Mouse (Mus musculus): Measurements from ENCODE around the gene Cep57. TPM values are rescaled to one million over a fixed set of nuclear protein-coding genes. Genes with fewer than 3 reads are reported as not detected.
"Not testable (repeated sequence)": the region's sequence is repeated elsewhere in the genome, so short reads cannot be mapped to it uniquely, and the experiment has no call there.

The Cep57 gene
- polyA plus RNA-seq, 1 experiment from 2014 or later = 66.9 TPM

DNA sequence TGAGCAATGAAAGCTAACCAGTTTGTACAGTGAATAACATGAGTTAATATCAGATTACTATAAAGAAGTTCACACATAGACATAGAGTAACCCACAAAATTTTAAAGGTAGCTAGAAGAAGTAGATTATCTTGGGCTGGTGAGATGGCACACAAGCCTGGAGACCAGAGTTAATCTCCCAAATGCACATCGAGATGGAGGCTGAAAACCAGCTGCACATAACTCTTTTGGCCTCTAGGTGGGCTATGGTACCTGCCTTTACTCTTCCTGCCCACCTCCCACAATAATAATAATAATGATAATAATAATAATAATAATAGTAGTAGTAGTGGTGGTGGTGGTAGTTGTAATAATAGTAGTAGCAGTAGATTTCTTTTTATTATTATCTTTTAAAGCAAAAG lies 32.6 kb downstream of the Cep57 start:
- DNase-seq (ENCODE audit: low spot score) (no peak), ATAC-seq (replicated peaks; ENCODE audit: insufficient number of reproducible peaks, low FRiP score, low TSS enrichment, low read depth) (no peak)
- H3K9ac ChIP-seq (replicated peaks; ENCODE audit: low read length) = no peak overlapping the region
- no peaks in the 10 kb centered on the region for H3K27me3 ChIP-seq (ENCODE audit: control insufficient read depth, insufficient read depth, low read length)
- H3K36me3 ChIP-seq (replicated peaks; ENCODE audit: control insufficient read depth, insufficient read depth, low read depth, low read length) = peaks cover 6% of the 10 kb centered on the region
- 75% methylated on average over 1 of the region's 1 CpGs for WGBS
- H3K4me1 ChIP-seq (ENCODE audit: control insufficient read depth, insufficient read depth, low read length) = no peaks in the 10 kb centered on the region
- H3K4me2 ChIP-seq (ENCODE audit: low read depth, low read length) = no peak overlapping the region
- H3K27ac ChIP-seq (replicated peaks; ENCODE audit: low read depth, low read length) = no peak overlapping the region
- no peaks in the 10 kb centered on the region for H3K9me3 ChIP-seq (replicated peaks; ENCODE audit: control insufficient read depth, low read length)
- H3K4me3 ChIP-seq (ENCODE audit: low read depth, low read length) = no peak overlapping the region

DNA sequence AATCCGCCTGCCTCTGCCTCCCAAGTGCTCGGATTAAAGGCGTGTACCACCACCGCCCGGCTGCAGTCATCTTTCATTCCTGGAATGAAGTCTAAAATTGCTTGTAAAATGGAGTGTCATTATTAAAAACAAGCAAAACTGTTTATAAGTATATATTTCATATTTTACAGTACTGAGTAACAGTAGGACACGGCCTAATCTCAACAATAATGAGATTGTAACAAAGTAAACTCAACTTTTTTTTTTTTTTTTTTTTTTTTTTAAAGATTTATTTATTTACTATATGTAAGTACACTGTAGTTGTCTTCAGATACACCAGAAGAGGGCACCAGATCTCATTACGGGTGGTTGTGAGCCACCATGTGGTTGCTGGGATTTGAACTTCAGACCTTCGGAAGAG lies 36.0 kb downstream of the Cep57 start:
- not testable (repeated sequence) for DNase-seq (ENCODE audit: low spot score); H3K4me3 ChIP-seq (ENCODE audit: low read depth, low read length); H3K9ac ChIP-seq (replicated peaks; ENCODE audit: low read length); ATAC-seq (replicated peaks; ENCODE audit: insufficient number of reproducible peaks, low FRiP score, low TSS enrichment, low read depth); H3K4me1 ChIP-seq (ENCODE audit: control insufficient read depth, insufficient read depth, low read length); H3K4me2 ChIP-seq (ENCODE audit: low read depth, low read length); H3K27ac ChIP-seq (replicated peaks; ENCODE audit: low read depth, low read length); H3K9me3 ChIP-seq (replicated peaks; ENCODE audit: control insufficient read depth, low read length); H3K27me3 ChIP-seq (ENCODE audit: control insufficient read depth, insufficient read depth, low read length); H3K36me3 ChIP-seq (replicated peaks; ENCODE audit: control insufficient read depth, insufficient read depth, low read depth, low read length)
- 94% methylated on average over 7 of the region's 8 CpGs for WGBS

DNA sequence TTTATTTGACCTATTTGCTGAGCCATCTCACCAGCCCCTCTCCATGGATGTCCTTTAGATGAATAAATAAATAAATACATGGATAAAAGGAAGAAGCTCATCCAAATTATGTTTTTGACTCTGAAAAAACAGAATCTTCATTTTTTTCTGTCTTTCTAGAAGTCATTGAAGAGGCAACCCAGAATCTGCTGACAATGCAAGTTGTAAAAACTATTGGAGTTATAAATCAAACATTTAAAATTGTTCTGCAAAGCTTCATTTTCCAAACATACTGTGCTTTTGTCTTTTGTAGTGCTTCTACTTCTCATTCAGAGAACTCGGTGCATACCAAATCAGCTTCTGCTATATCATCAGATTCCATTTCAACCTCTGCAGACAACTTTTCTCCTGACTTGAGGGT lies 44.9 kb downstream of the Cep57 start:
- Histone ChIP-seq H3K9ac (replicated peaks; ENCODE audit: low read length) (no peak overlapping the region), H3K27ac (replicated peaks; ENCODE audit: low read depth, low read length) (no peak overlapping the region), H3K27me3 (ENCODE audit: control insufficient read depth, insufficient read depth, low read length) (no peaks in the 10 kb centered on the region), H3K9me3 (replicated peaks; ENCODE audit: control insufficient read depth, low read length) (no peaks in the 10 kb centered on the region), H3K4me2 (ENCODE audit: low read depth, low read length) (no peak overlapping the region), H3K4me1 (ENCODE audit: control insufficient read depth, insufficient read depth, low read length) (no peaks in the 10 kb centered on the region), H3K4me3 (ENCODE audit: low read depth, low read length) (no peak overlapping the region), H3K36me3 (replicated peaks; ENCODE audit: control insufficient read depth, insufficient read depth, low read depth, low read length) (no peaks in the 10 kb centered on the region)
- 94% methylated on average over 1 of the region's 1 CpGs for WGBS
- no peak for DNase-seq (ENCODE audit: low spot score)
- no peak for ATAC-seq (replicated peaks; ENCODE audit: insufficient number of reproducible peaks, low FRiP score, low TSS enrichment, low read depth)

- DNase-seq (ENCODE audit: low spot score) (no peak), ATAC-seq (replicated peaks; ENCODE audit: insufficient number of reproducible peaks, low FRiP score, low TSS enrichment, low read depth) (no peak)
- no peak overlapping the region for H3K4me3 ChIP-seq (ENCODE audit: low read depth, low read length)
- no peak overlapping the region for H3K27ac ChIP-seq (replicated peaks; ENCODE audit: low read depth, low read length)
- no peak overlapping the region for H3K9ac ChIP-seq (replicated peaks; ENCODE audit: low read length)
- no peaks in the 10 kb centered on the region for H3K27me3 ChIP-seq (ENCODE audit: control insufficient read depth, insufficient read depth, low read length)
- H3K9me3 ChIP-seq (replicated peaks; ENCODE audit: control insufficient read depth, low read length) = no peaks in the 10 kb centered on the region
- H3K4me1 ChIP-seq (ENCODE audit: control insufficient read depth, insufficient read depth, low read length) = no peaks in the 10 kb centered on the region
- WGBS = 100% methylated on average over 1 of the region's 1 CpGs
- no peaks in the 10 kb centered on the region for H3K36me3 ChIP-seq (replicated peaks; ENCODE audit: control insufficient read depth, insufficient read depth, low read depth, low read length)
- no peak overlapping the region for H3K4me2 ChIP-seq (ENCODE audit: low read depth, low read length)
Measured at GRCm38 (mm10) chr9:13774732-13775131, 52.2 kb downstream of the Cep57 start.

DNA sequence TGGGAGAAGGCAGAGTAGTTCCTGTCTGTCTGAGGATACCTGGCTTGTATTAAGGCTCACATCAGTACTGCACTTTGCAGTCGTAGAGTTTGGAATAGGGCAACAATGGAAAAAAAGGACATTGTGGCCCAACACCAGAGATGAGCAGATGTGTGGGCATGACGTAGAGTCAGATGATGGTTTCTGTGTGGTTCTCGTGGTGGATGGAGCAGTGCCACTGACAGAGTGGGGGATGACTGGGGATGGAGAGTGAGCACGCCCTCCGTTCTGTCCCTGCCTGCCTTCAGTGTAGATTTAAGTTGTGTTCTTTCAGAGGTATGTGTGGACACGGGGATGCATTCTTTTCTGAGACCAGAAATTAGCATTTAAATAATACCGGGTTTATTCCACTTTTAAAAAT lies 60.3 kb downstream of the Cep57 start:
- H3K4me3 ChIP-seq (ENCODE audit: low read depth, low read length) = no peak overlapping the region
- no peaks in the 10 kb centered on the region for H3K36me3 ChIP-seq (replicated peaks; ENCODE audit: control insufficient read depth, insufficient read depth, low read depth, low read length)
- DNase-seq (ENCODE audit: low spot score) = no peak
- no peak overlapping the region for H3K9ac ChIP-seq (replicated peaks; ENCODE audit: low read length)
- H3K9me3 ChIP-seq (replicated peaks; ENCODE audit: control insufficient read depth, low read length) = no peaks in the 10 kb centered on the region
- no peaks in the 10 kb centered on the region for H3K4me1 ChIP-seq (ENCODE audit: control insufficient read depth, insufficient read depth, low read length)
- no peaks in the 10 kb centered on the region for H3K27me3 ChIP-seq (ENCODE audit: control insufficient read depth, insufficient read depth, low read length)
- H3K27ac ChIP-seq (replicated peaks; ENCODE audit: low read depth, low read length) = no peak overlapping the region
- 93% methylated on average over 7 of the region's 7 CpGs for WGBS
- H3K4me2 ChIP-seq (ENCODE audit: low read depth, low read length) = no peak overlapping the region
- no peak for ATAC-seq (replicated peaks; ENCODE audit: insufficient number of reproducible peaks, low FRiP score, low TSS enrichment, low read depth)

- Histone ChIP-seq H3K4me1 (ENCODE audit: control insufficient read depth, insufficient read depth, low read length) (no peaks in the 10 kb centered on the region), H3K4me3 (ENCODE audit: low read depth, low read length) (no peak overlapping the region), H3K27me3 (ENCODE audit: control insufficient read depth, insufficient read depth, low read length) (no peaks in the 10 kb centered on the region), H3K36me3 (replicated peaks; ENCODE audit: control insufficient read depth, insufficient read depth, low read depth, low read length) (no peaks in the 10 kb centered on the region), H3K9ac (replicated peaks; ENCODE audit: low read length) (no peak overlapping the region), H3K9me3 (replicated peaks; ENCODE audit: control insufficient read depth, low read length) (no peaks in the 10 kb centered on the region), H3K4me2 (ENCODE audit: low read depth, low read length) (no peak overlapping the region), H3K27ac (replicated peaks; ENCODE audit: low read depth, low read length) (no peak overlapping the region)
- no peak for ATAC-seq (replicated peaks; ENCODE audit: insufficient number of reproducible peaks, low FRiP score, low TSS enrichment, low read depth)
- DNase-seq (ENCODE audit: low spot score) = no peak
- 88% methylated on average over 2 of the region's 2 CpGs for WGBS
Measured at GRCm38 (mm10) chr9:13765624-13766023, 61.3 kb downstream of the Cep57 start.

GRCm38 (mm10) chr9:13760430-13760829 lies 66.5 kb downstream of the Cep57 start:
- Histone ChIP-seq H3K9ac (replicated peaks; ENCODE audit: low read length) (no peak overlapping the region), H3K4me3 (ENCODE audit: low read depth, low read length) (no peak overlapping the region), H3K27ac (replicated peaks; ENCODE audit: low read depth, low read length) (no peak overlapping the region), H3K9me3 (replicated peaks; ENCODE audit: control insufficient read depth, low read length) (no peaks in the 10 kb centered on the region; the same call in 1 of the 2 replicates), H3K4me2 (ENCODE audit: low read depth, low read length) (no peak overlapping the region), H3K27me3 (ENCODE audit: control insufficient read depth, insufficient read depth, low read length) (no peaks in the 10 kb centered on the region), H3K4me1 (ENCODE audit: control insufficient read depth, insufficient read depth, low read length) (no peaks in the 10 kb centered on the region), H3K36me3 (replicated peaks; ENCODE audit: control insufficient read depth, insufficient read depth, low read depth, low read length) (no peaks in the 10 kb centered on the region)
- WGBS = 88% methylated on average over 3 of the region's 3 CpGs
- DNase-seq (ENCODE audit: low spot score) (no peak), ATAC-seq (replicated peaks; ENCODE audit: insufficient number of reproducible peaks, low FRiP score, low TSS enrichment, low read depth) (no peak)

All from embryonic facial prominence, embryonic 11.5 days (tissue).